In genomic region chr16:10366240-10367217, GRCm38 (mm10) we compare ENCODE assay signal across 8 mouse cellular contexts. TPM values are rescaled to one million over a fixed set of nuclear protein-coding genes. Genes with fewer than 3 reads are reported as not detected.
A peak's percentile ranks its signal among the peaks of the same experiment; 100 is the strongest.
DNase-seq lines count a peak whose midpoint lies in the region; ATAC-seq lines count a peak whose summit lies in the region.

No protein-coding gene starts in this region.

- H3K9me3 ChIP-seq in midbrain, embryonic 13.5 days = no peaks in the 10 kb centered on the region
- no peaks in the 10 kb centered on the region for H3K9me3 ChIP-seq in midbrain, embryonic 10.5 days (replicated peaks)
- no peaks in the 10 kb centered on the region for H3K9me3 ChIP-seq in limb, embryonic 11.5 days (ENCODE audit: control insufficient read depth, low read length)

- H3K27ac ChIP-seq in midbrain, embryonic 13.5 days = no peak overlapping the region
- H3K27ac ChIP-seq in midbrain, embryonic 10.5 days (replicated peaks) = no peak overlapping the region
- H3K27ac ChIP-seq in limb, embryonic 11.5 days (replicated peaks; ENCODE audit: low read depth, low read length) = peak overlapping the region; percentile 58

- no peaks in the 10 kb centered on the region for H3K36me3 ChIP-seq in midbrain, embryonic 13.5 days
- no peaks in the 10 kb centered on the region for H3K36me3 ChIP-seq in midbrain, embryonic 10.5 days
- H3K36me3 ChIP-seq in limb, embryonic 11.5 days (ENCODE audit: control insufficient read depth, insufficient read depth, low read length) = no peaks in the 10 kb centered on the region

- no peak overlapping the region for H3K4me3 ChIP-seq in midbrain, embryonic 13.5 days (replicated peaks)
- no peak overlapping the region for H3K4me3 ChIP-seq in midbrain, embryonic 10.5 days
- no peak overlapping the region for H3K4me3 ChIP-seq in limb, embryonic 11.5 days (ENCODE audit: low read depth, low read length)

- no peak overlapping the region for H3K9ac ChIP-seq in midbrain, embryonic 13.5 days (replicated peaks)
- no peak overlapping the region for H3K9ac ChIP-seq in limb, embryonic 11.5 days (ENCODE audit: low read length)

- H3K27me3 ChIP-seq in midbrain, embryonic 13.5 days = no peaks in the 10 kb centered on the region
- H3K27me3 ChIP-seq in midbrain, embryonic 10.5 days (ENCODE audit: low read depth, poor library complexity, severe bottlenecking) = no peaks in the 10 kb centered on the region
- H3K27me3 ChIP-seq in limb, embryonic 11.5 days (ENCODE audit: control insufficient read depth, insufficient read depth, low read length) = no peaks in the 10 kb centered on the region

- no peak overlapping the region for H3K4me2 ChIP-seq in midbrain, embryonic 13.5 days (replicated peaks)
- no peak overlapping the region for H3K4me2 ChIP-seq in limb, embryonic 11.5 days (ENCODE audit: low read depth, severe bottlenecking)

- peak; percentile 46; the same call in 1 of the 2 replicates for ATAC-seq in midbrain, embryonic 13.5 days
- ATAC-seq in limb, embryonic 11.5 days (ENCODE audit: insufficient number of reproducible peaks, low FRiP score, low TSS enrichment, low read depth) = no peak

- H3K4me1 ChIP-seq in midbrain, embryonic 13.5 days (replicated peaks) = peaks cover 8% of the 10 kb centered on the region; the same call in 1 of the 2 replicates
- H3K4me1 ChIP-seq in midbrain, embryonic 10.5 days = peaks cover 18% of the 10 kb centered on the region
- H3K4me1 ChIP-seq in limb, embryonic 11.5 days (ENCODE audit: control insufficient read depth, insufficient read depth, low read length) = peaks cover 19% of the 10 kb centered on the region

- peak; percentile 46 to 66 for DNase-seq in cerebellum, postnatal 10 days
- no peak for DNase-seq in cerebellum, adult 9-10 months
- no peak for DNase-seq in midbrain, embryonic 10.5 days (ENCODE audit: low spot score)
- peak; percentile 57 for DNase-seq in forelimb bud, embryonic 11.5 days (ENCODE audit: low read depth, low spot score)
- DNase-seq in limb, embryonic 11.5 days (ENCODE audit: low spot score) = peak; percentile 54
- peak; percentile 41 for DNase-seq in ovary, postnatal 36 days (ENCODE audit: low spot score)
- DNase-seq in spleen, postnatal 4 days (ENCODE audit: low spot score in 2 of 2) = no peak

- 77% methylated on average over 14 of the region's 14 CpGs for WGBS in midbrain, embryonic 13.5 days
- 78% methylated on average over 14 of the region's 14 CpGs for WGBS in midbrain, embryonic 10.5 days
- WGBS in limb, embryonic 11.5 days = 71% methylated on average over 14 of the region's 14 CpGs

RNA-seq across cellular contexts. Expression of gene Tekt5, which starts 28.8 kb away (rescaled TPM):
- polyA plus RNA-seq in midbrain, embryonic 13.5 days (2015; fragmentation: Nextera tagmentation; extraction: Ambion mirVana) = 2.1 and 2.9 TPM in 2 replicates
- polyA plus RNA-seq in midbrain, embryonic 10.5 days (2016; fragmentation: Nextera tagmentation; extraction: Ambion mirVana) = not detected in 2 replicates
- 0.10 TPM in 1 of 2 replicates, not detected in the other for polyA plus RNA-seq in limb, embryonic 11.5 days (2014; fragmentation: Nextera tagmentation; extraction: Ambion mirVana)

RNA-seq across cellular contexts. Expression of gene Nubp1, which starts 45.2 kb away (rescaled TPM):
- polyA plus RNA-seq in midbrain, embryonic 13.5 days (2015; fragmentation: Nextera tagmentation; extraction: Ambion mirVana) = 52.2 and 53.3 TPM in 2 replicates
- polyA plus RNA-seq in midbrain, embryonic 10.5 days (2016; fragmentation: Nextera tagmentation; extraction: Ambion mirVana) = 73.7 and 80.5 TPM in 2 replicates
- 87.6 and 89.4 TPM in 2 replicates for polyA plus RNA-seq in limb, embryonic 11.5 days (2014; fragmentation: Nextera tagmentation; extraction: Ambion mirVana)

RNA-seq across cellular contexts. Expression of gene Emp2, which starts 52.8 kb away (rescaled TPM):
- polyA plus RNA-seq in midbrain, embryonic 13.5 days (2015; fragmentation: Nextera tagmentation; extraction: Ambion mirVana) = 2.9 and 3.1 TPM in 2 replicates
- 3.3 and 4.8 TPM in 2 replicates for polyA plus RNA-seq in midbrain, embryonic 10.5 days (2016; fragmentation: Nextera tagmentation; extraction: Ambion mirVana)
- polyA plus RNA-seq in limb, embryonic 11.5 days (2014; fragmentation: Nextera tagmentation; extraction: Ambion mirVana) = 5.8 and 8.4 TPM in 2 replicates

Comparison
In these comparisons a context has a peak if more than half of its experiments do, and no peak if none do; other contexts are left out.
1. DNase-seq: peak in cerebellum, postnatal 10 days (2 of 2), forelimb bud, embryonic 11.5 days (single experiment), limb, embryonic 11.5 days (single experiment) and ovary, postnatal 36 days (single experiment); none in cerebellum, adult 9-10 months (single experiment), midbrain, embryonic 10.5 days (single experiment) and spleen, postnatal 4 days (0 of 2).